Mouse (Mus musculus) adrenal gland, postnatal 36 days (tissue): Measurements from ENCODE around the gene Lpcat1. TPM values are rescaled to one million over a fixed set of nuclear protein-coding genes. Genes with fewer than 3 reads are reported as not detected.

ENCODE experiments used
- DNase-seq, 2 experiments: peaks; one replicate each; pipeline ENCODE4 v3.0.0; 2021; ENCODE audit warnings: mixed read lengths in 1 of 2
- total RNA-seq, 2 experiments: library from RNA; stranded (reverse); gene quantifications; 2 replicates each; pipeline ENCODE4 v1.2.3; 2021

Gene Lpcat1
- total RNA-seq, 2 experiments from 2014 or later: 15.5 to 15.9 TPM

DNA sequence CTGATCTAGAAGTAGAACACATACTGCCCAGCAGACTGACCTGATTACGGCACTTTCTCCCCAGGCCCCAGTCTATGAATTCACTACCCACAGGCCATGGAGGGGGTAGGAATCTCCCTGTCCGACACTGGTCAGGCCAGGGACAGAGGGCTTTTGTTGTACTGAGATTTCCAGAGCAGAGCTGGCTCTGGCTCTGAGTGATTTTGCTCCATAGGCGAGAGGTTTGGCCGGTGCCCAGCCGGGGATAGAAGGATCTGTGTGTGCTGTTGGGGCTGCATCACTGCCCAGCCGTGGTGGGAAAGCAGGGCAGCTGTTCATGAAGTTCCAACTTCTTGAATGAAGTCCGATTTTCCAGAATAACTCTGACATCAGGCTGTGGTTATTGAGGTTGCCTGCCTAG, 20.1 kb upstream of the Lpcat1 start:
- DNase-seq: no peak

DNA sequence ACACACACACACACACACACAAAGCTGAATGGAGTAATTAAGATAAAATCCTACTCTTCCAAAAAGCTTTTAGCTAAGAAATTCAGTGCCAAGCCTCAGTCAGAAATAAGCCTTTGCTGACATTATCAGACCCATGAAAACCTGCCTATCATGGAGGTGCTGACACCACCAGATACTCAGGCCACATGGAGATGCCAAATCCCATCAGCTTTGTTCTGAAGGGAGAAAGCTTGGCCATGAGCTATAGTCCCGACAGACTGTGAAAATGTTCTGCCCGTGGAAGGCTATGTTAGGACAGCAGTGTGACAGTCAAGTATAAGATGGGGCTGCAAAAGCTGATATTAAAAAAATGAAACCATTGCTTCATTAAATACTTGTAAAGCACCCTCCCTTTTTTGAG, 19.5 kb upstream of the Lpcat1 start:
- no peak for DNase-seq

DNA sequence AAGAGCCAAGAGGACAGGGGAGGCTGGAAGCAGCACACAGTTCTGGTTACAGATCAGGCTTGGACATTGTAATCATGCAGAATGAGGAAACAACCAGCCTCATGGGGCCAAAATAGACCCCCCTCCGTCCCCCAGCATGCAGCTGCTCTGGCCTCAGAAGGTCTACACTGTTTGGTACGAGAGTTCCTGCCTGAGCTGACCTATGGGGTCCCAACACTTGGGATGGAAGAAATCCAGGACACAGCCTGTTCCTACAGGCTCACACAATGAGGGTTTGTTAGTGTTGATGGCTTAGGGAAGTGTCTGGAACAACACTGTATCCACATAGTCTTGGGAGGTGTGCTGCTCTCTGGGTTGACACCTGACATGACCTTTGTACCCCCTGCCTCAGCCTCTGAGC, 18.8 kb upstream of the Lpcat1 start:
- no peak for DNase-seq

DNA sequence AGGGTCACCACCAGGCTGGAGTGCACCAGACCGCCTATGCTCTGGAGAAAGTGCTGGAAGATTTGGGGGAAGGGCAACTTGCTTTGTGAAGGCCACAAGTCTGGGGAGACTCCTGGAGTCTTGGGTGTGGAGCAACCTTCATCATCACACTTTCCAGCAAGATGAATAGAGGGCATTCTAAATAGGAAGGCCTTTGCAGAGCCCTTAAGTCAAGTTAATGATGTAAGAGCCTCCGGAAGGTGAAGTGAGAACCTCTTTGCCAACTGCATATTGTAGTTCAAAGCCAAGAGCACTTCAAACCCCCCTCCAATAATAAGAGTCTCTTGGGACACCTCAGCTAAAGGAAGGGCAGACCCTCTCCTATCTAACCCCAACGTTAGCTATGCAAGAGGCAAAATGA, 18.3 kb upstream of the Lpcat1 start:
- no peak for DNase-seq

DNA sequence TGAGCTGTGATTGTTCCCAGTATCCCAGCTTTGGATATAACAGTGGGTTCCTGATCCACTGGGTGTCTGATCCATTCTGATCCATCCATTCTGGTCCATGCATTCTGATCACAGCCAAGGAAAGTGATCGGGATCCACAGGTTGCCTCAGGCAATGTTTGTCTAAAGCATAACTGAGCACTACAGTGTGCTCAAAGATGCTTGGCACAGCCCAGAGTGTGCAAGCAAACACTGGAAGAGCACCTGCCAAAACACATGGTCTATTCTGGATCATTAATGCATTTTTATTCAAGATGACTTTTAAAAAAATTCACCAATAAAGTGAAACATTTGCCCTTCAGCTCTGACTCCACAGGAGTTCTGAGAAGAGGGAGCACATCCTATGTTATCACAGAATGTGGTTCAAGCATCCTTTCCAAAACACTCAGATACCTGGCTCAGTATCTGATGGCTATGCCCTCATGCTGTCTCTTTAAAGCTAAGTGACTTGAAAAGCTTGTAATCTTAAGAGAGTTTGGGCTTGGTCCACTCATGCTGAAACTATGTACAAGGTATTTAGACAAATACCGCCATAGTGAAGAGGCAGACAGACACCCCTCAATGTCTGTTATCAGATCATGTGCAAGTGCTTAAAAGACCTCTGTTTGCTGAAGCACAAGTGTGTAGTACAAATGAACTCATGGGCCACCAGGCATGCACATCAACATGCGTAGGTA, 13.3 kb upstream of the Lpcat1 start:
- DNase-seq: no peak

DNA sequence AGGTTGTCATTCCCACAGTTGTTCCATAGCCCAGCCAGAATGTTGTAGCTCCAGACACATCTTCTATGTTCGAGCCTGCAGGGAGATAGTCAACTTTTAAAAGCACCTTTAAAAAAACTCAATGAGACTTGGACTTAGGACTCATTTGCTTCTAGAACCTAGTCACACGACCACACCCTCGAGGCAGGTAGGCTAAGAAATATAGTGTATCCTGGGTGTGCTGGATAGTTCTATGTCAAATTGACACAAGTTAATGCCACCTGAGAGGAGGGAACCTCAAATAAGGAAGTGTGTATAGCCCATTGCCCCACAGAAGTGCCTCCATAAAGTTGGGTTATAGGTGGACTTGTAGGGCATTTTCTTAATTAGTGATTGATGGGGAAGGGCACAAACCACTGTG, 11.7 kb upstream of the Lpcat1 start:
- no peak for DNase-seq

DNA sequence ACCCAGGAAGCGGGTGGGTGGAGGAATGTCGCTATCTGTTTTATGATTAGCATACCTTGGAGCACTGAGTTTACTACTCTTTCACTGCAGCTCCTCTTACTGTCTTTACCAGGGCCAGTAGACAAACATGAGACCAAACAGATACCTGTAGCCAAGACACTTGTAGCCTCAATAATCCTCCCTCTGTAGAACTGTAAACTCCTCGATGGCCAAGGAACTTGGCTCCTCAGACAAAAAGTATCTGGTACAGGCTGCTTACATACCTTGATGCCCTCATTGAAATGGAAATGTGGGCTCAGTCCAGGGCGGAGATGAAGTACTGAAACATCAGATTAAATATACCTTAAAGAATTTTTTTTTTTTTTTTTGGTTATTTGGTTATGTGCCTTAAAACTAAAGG, 9.7 kb upstream of the Lpcat1 start:
- DNase-seq: no peak

DNA sequence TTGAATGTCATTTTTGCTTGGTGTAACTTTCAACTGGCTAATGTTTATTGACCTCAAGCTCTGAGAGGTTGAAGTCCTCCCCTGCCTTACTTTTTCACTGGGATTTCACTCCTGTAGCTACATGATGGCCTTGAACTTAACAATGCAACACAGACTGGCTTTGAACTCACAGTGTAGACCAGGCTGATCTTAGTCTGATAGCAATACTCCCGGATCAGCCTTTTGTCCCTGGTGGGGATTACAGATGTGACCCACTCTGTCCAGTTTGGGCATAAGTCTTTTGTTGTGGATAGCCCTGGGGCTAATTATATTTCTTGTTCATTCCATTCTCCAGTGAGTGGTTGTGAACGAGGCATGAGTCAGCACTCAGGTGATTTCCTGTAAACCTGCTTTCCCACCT, 9.3 kb upstream of the Lpcat1 start:
- DNase-seq: no peak

DNA sequence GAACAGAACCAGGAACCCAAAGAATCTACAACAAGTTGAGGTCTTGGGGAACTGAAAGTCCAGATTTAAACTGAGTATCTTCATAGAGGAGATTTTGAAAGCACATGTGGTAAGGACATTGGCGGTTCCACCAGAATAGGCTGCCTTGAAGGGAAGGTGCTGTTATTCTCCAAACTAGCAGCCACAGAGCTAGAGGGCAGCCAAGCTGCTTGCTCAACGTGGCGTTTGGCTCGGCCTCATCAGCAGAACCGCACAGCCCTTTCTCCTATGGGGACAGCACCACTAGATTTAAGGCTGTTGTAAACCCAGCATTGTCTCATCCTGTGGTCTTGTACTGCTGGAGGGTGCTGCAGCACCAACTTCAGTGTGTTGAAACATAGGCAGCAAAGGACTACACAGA, 8.3 kb upstream of the Lpcat1 start:
- DNase-seq: no peak

DNA sequence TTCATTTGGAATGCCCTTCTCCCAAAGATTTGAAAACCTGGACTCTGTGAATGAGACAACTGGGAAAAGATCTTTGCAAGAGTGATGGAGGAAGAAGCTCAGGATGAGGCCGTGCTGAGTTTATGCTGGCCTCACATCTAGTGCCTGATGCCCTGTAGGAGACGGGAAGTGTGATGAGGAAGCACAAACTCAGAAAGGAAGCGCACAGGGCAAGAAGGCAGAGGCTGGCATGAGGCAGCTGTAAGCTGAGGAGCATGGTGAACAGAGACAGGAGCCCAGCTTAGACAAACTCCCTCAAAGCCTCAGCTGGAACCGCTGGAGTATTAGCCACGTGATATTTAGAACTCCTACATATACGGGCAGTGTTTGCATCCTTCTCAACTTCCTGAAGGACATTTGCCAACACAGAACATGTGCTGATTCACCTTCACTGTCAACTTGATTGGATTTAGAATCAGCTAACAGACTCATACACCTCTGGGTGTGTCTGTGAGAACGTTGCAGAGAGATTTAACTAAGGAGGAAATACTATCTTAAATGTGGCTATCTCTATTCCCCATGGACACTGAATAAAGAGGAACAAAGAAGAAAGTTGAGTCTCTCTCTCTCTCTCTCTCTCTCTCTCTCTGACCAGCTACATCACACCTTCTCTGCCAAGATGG, 7.7 kb upstream of the Lpcat1 start:
- DNase-seq: no peak

DNA sequence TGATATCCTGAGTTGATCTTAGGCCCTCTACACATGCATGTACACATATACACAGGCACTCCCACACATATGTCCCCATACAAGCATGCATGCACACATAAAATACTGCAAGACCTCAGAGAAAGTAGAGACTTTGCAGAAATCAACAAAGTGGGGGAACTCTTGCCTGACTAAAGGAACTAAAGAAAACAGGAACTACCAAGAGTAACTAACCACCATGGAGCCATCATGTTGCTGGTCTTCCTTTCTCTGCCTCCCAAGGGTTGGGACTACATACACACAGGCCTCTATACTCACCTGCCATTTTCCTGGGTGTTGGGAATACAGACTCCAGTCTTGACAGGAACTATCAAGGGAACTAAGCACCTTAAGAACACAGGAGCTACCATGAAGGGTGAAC, 5.4 kb upstream of the Lpcat1 start:
- DNase-seq: no peak

DNA sequence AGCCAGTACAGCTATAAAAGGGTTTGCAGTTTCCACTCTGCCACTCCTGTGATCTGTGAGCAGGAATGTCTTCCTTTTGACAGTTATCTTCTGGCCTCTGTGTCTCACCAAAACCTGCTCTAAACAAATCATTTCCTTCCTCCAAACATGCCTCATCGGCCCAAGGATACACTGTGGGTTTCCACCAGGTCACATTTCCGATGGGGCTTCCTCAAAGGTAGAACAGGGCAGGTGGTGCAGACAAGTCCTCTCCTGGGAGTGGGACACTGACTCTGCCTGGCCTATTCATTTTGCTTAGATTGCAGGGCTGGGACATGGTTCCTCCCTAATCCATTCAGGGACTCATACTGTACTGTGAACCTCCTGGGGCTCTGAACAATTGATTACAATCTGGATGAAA, 1.8 kb upstream of the Lpcat1 start:
- DNase-seq: no peak

DNA sequence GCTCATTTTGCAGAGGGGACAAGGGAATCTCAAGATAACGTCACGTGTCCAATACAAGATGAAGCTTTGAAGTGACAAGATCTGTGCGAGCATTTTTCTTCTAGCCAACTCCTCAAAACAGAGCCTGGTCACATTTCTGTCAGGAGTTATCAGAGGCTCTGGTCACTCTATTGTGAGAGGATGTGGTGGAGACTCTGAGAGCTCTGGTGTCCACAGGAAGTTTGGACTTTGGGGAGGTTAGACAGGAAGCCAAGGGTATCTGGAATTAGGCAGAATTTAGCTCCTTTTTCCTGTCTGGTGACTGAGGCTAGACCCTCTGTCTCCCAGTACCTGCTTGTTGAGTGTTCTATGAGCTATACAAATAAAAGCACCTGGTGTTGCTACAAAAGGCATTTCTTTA, 586 bp upstream of the Lpcat1 start:
- no peak for DNase-seq

DNA sequence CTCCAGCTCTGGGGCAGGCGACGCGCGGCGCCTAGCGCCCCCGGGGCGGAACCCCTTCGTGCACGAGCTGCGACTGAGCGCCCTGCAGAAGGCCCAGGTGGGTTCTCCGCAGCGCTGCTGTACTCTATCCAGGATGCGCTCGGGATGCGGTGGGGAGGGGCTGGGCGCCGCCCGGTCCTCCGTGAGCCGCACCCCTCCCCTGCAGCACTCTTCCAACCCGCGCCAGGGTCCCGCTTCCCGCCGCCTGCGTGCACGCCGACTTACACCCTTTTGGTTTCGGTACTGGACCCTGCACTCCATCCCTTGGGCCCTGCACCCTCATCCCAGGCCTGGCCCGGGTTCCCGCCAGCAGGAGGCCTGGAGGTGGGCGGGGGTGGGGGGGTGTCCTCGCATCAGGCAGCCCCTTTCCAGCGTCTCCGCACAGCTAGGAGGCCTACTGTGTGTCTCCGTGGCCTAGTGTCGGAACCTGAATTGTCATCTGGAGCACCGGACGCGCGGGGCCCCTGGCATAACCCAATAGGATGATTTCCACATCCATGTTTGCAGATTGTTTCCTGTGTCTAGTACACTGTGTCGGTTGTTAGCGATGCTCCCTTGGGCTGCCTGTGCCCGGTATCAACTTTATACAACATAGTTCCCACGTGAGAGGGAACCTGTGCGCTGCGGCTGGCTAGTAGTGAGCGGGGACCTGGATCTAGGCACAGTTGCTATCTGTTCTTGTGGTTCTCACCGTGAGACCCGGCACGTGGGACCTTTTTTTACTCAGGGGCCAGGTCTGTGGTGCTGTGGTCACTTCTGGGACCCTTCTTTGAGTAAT, 632 bp downstream of the Lpcat1 start:
- DNase-seq: peak in 1 of 2 experiments; percentile 50

DNA sequence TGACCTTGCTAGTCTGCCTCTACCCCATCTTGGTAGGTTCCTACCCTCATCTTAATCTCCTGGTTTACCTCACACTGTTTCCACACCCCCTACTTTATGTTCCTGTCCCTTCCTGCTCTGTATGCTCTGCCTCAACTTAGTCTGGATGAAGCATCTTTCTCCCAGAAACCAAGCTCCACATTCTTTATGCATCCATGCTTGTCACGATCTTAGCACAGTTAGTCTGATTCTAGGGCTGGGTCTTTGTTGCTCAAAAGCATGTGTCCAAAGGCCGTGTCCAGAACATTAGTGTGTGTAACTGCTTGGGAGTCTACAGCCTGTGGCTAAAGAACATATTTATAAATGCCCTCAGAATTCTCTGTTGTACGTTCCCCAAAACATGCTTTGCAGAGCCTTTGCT, 1.8 kb downstream of the Lpcat1 start:
- DNase-seq: no peak

DNA sequence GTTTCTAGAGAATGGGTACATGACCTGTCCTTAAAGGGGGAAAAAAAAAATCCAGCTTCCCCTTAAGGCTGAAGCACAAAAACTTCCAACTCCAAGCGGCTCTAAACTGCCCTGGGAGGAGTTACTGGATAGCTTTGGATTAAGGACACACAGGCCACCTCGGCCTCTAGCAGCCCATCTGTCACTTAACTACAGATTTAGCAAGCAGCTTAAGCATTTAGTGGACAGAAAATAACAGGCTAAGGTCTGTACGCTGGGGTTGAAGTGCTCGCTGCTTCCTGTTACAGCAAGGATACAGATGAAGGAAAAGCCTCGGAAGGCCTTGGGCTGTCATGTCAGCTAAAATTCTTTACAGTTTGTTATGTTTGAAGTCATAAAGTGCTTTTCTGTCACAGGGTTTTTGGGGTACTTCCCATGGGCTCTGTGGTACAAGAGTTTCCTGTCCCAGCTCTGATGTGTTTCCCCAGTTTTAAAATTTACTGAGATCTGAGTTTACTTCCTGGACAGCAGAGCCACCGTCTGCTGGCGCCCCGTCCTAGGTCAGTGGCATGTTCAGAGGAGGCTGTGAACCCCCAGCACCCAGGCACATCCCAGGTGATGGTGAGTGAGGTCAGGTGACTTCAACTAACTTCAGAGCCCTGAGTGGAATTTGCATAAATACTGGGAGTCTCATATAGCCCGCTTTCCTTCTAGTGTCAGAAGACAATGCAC, 2.4 kb downstream of the Lpcat1 start:
- DNase-seq: no peak

DNA sequence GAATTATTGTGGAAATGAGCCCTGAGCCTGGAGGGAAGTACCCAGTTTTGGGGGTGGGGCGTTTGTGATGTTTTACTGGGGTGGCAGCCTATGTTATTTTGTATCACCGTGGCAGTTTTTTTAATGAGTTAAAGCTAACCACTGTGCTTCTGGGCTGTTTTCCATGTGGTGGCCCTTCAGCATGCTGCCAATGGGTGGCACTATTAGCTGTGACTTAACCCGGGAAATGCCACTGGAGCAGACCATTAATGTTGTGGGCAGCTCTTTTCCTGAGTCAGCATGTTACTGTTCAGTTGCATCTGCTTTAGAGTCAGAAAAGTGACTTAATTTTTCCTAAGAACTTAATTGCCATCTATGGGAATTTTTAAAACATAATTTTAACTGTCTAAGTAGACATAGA, 5.5 kb downstream of the Lpcat1 start:
- no peak for DNase-seq

DNA sequence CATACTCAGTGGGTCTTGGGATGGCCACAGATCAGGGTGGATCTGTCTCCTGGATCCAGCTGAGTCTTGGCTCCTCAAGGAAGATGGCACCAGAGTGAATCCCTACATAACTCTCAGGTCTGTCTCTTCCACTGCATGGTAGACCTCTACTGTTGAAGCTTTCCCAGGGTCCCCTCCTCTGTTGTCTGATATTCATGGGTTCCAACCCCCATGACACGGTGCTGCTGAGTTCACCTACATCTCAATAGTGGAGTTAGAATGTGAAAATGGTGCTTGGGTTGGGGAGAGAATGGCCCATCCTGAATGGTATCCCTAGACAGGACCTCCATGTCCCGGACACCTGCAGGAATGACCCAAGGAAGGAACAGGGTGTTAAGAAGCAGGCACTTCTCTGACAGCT, 6.7 kb downstream of the Lpcat1 start:
- no peak for DNase-seq

DNA sequence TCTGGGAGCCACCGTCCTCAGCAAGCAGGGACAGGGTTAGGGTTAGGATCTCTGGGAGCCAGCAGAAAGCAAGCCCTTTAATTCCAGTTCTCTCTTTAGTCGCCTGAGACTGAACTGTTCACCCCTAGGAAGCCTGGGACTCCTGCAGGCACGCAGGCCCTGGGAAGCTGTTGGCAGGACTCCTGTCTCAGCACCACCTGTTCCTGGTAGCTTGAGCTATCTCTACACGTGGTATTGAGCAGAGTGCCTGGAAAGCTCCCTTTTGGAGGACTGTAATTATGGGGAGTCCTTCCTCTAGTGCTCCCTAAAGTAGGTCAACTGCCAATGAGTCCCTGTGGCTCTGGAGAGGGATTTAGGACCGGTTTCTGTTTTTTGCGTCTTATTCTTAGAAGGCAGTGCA, 7.2 kb downstream of the Lpcat1 start:
- DNase-seq: no peak

DNA sequence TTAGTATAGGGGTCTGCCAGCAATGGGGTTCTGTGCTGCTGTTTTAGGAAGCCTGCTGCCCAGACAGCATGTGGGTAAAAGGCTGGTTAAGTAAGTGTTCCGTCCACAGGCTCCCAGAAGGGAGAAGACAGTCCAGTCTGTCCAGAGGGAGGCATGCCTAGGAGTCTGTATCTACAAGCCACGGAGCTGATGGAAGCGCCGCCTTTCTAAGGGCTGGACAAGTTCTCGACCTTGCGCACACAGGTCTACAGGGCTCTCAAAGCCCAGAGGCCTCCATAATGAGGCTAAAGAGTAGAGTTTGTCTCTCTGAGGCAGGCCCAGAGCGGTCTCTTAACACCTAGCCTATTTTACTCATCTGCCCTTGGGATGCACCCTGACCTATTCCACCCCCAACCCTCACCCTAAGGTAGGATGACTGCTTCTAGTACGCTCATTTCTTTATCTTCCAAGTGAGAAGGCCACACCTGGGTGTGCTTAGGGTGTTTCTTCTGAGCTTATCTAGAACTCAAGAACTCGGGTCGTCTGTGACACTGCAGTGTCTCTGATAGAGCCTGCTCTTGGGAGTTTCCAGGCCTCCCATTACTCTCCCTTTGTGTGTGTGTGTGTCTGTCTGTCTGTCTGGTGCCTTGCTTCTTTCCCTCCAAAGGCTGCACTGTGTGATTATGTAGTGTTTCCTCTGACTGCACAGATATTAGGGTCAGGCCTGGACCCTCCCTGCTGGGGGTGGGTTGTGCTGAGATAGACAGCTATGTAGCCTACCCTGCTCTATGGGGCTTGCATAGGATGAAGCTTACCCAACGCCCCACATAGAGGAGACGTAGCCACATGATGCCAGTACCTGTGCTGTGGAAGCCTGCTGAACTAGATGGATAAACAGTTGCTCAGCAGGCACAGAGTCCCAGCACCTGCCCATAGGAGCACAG, 8.3 kb downstream of the Lpcat1 start:
- no peak for DNase-seq

DNA sequence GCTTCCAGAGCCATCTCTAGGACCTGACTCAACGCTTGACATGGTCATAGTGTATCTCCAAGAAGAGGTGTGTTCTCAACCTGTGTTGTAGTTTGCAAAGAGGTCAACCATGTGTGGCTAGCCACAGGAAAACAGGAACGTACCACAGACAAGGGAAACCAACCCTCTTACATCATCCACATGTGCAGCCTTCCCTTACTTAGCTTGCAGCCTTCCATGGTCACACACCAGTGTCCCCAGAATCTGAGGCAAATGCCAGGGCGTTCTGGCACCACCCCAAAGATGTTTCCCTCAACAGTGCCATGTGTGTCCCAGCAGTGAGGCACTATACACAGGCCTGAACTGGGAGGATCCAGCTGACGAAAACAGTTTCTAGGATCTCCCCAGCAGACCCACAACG, 9.3 kb downstream of the Lpcat1 start:
- no peak for DNase-seq

DNA sequence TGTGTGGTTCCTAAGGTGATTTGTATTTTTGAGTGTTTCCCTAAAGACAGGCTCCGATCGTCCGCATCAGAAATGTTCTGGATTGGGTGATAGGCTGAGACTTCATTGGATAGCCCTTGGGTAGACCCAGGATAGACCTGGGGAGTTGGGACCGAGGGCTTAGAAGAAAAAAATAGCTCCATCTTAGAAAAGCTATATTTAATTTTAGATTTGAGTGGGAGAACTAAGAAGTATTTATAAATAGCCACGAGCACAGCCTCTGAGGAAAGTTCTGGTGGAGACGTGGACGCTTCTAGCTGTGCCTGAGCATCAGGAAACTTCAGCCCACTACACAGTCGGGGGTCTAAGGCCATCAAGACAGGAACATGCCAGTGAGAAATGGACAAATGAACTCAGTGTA, 9.8 kb downstream of the Lpcat1 start:
- no peak for DNase-seq
